Mouse (Mus musculus) midbrain, embryonic 13.5 days (tissue): ENCODE results near the gene Zfp865. TPM values are rescaled to one million over a fixed set of nuclear protein-coding genes. Genes with fewer than 3 reads are reported as not detected.
A peak's percentile ranks its signal among the peaks of the same experiment; 100 is the strongest.
"Not testable (repeated sequence)": the region's sequence is repeated elsewhere in the genome, so short reads cannot be mapped to it uniquely, and the experiment has no call there.

Source experiments
- ATAC-seq: fragments of 200-750 bp; cut with Nextera tagmentation; 2 replicates; pipeline ENCODE4 v1.8.0; 2017; ENCODE audit warnings: mild to moderate bottlenecking, moderate TSS enrichment, moderate library complexity
- H3K27ac ChIP-seq: fragments of 300-500 bp; sonication (generic); 2 replicates; pipeline ENCODE4 v1.5.1; 2015; ENCODE audit warnings: inconsistent platforms, mild to moderate bottlenecking, moderate library complexity
- H3K27me3 ChIP-seq: fragments of 300-500 bp; sonication (generic); 2 replicates; pipeline ENCODE4 v1.6.1; 2015; ENCODE audit warnings: mild to moderate bottlenecking, inconsistent platforms
- H3K36me3 ChIP-seq: fragments of 300-500 bp; sonication (generic); 2 replicates; pipeline ENCODE4 v1.6.1; 2015; ENCODE audit warnings: mild to moderate bottlenecking, inconsistent platforms
- H3K4me1 ChIP-seq: fragments of 300-500 bp; sonication (generic); replicated peaks from 2 replicates; pipeline ENCODE4 v1.6.1; 2015; ENCODE audit warnings: inconsistent platforms
- H3K4me2 ChIP-seq: fragments of 300-500 bp; sonication (generic); replicated peaks from 2 replicates; pipeline ENCODE4 v1.6.1; 2015; ENCODE audit warnings: moderate library complexity, mild to moderate bottlenecking, inconsistent platforms
- H3K4me3 ChIP-seq: fragments of 300-500 bp; sonication (generic); replicated peaks from 2 replicates; pipeline ENCODE4 v1.5.1; 2015; ENCODE audit warnings: mild to moderate bottlenecking, inconsistent platforms
- H3K9ac ChIP-seq: fragments of 300-500 bp; sonication (generic); replicated peaks from 2 replicates; pipeline ENCODE4 v1.6.1; 2015; ENCODE audit warnings: mild to moderate bottlenecking, inconsistent platforms
- H3K9me3 ChIP-seq: fragments of 300-500 bp; sonication (generic); 2 replicates; pipeline ENCODE4 v1.6.1; 2016; ENCODE audit warnings: mild to moderate bottlenecking, inconsistent platforms
- WGBS: fragments of 180-500 bp; shearing (Covaris S2); methylation state at CpG from one replicate; pipeline ENCODE4 v1.1.7; 2015; 5-methylcytosine and 5-hydroxymethylcytosine counted together
- polyA plus RNA-seq: library from polyadenylated mRNA; unstranded; fragments of >200 nt; fragmentation: Nextera tagmentation; extraction: Ambion mirVana; gene quantifications from 2 replicates; pipeline ENCODE4 v1.2.1, GENCODE M21; 2015

Gene Zfp865
- polyA plus RNA-seq, 1 experiment from 2014 or later: 7.9 TPM

DNA sequence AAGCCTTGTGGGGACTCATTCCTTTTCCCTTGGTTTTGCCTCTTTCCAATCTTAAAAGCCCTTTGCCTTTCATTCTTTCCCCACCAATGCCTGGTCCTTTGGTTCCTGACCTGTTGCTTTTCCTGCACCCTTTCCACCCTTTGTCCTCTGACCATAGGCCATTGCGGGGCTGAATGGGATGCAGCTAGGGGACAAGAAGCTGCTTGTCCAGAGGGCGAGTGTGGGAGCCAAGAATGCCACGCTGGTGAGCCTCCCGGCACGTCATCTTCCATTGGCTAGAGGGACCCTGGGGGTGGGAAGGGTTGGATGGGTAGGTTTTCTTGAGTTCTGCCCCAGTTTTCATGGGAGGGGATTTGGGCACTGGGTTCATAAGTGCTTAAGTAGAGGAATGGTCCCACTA lies 54.8 kb downstream of the Zfp865 start:
- H3K4me3 ChIP-seq: no peak overlapping the region
- 97% methylated on average over 5 of the region's 5 CpGs for WGBS
- no peak overlapping the region for H3K9ac ChIP-seq
- peaks cover 88% of the 10 kb centered on the region for H3K36me3 ChIP-seq
- no peak overlapping the region for H3K27ac ChIP-seq
- peaks cover 3% of the 10 kb centered on the region for H3K4me1 ChIP-seq
- no peak overlapping the region for H3K4me2 ChIP-seq
- no peak for ATAC-seq
- no peaks in the 10 kb centered on the region for H3K9me3 ChIP-seq
- no peaks in the 10 kb centered on the region for H3K27me3 ChIP-seq

DNA sequence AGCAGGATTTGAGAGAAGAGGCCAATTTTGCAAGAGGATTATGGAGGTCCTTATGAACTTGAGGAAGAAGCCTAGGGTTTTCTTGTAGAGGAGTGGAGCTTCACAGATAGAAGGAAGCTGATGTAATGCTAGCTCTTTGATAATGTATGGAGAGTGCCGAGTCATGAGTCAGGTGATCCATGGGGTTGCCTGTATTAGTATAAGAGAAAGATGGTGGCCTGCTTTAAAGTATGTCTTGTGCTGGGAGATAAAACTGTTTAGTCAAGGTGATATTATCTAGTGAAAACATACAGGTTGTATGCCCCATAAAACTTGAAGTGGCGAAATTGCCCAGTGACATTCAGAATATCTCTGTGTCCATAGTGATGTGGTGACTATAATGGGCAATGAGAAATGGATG lies 56.8 kb downstream of the Zfp865 start:
- no peak overlapping the region for H3K27ac ChIP-seq
- ATAC-seq: no peak
- peaks cover 69% of the 10 kb centered on the region for H3K36me3 ChIP-seq
- H3K27me3 ChIP-seq: no peaks in the 10 kb centered on the region
- H3K4me3 ChIP-seq: no peak overlapping the region
- no peak overlapping the region for H3K9ac ChIP-seq
- H3K9me3 ChIP-seq: no peaks in the 10 kb centered on the region
- WGBS: 88% methylated on average over 2 of the region's 2 CpGs
- peaks cover 17% of the 10 kb centered on the region for H3K4me1 ChIP-seq
- H3K4me2 ChIP-seq: no peak overlapping the region

DNA sequence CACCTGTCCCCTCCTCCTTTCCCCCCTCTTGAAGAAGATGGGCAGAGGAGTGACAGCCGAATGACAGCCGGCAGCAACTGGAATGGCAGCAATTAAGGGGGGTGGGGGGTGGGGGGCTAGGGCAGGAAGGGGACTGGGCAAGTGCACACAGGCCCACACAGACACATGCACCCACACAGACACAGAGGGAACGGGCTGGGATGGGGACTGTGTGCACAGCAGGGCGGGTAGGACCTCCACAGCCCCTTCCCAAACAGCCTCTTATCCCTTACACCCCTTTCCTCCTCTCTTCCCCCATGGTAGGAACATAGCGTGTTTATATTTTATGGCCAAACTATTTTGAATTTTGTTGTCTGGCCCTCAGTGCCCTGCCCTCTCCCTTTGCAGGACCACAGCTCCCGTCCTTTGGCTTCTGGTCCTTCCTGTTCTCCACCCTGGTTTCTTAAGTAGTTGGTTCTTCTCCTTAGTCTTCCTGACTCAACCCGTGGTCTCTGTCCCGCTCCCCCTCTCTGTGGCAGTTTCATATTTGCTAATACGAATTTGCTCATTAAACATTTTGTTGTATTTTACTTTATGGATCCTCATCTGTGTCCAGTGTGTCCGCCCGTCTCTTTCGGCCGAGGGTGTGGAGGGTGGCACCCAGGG lies 59.3 kb downstream of the Zfp865 start:
- ATAC-seq: peak; percentile 57
- WGBS: 55% methylated on average over 11 of the region's 13 CpGs
- H3K9me3 ChIP-seq, H3K27me3 ChIP-seq: not testable (repeated sequence)
- Histone ChIP-seq H3K27ac (peak overlapping the region; percentile 90), H3K36me3 (peaks cover 57% of the 10 kb centered on the region), H3K4me3 (peak overlapping the region; percentile 98), H3K9ac (peak overlapping the region; percentile 96; the same call in 1 of the 2 replicates), H3K4me1 (peaks cover 25% of the 10 kb centered on the region), H3K4me2 (peak overlapping the region; percentile 95)

DNA sequence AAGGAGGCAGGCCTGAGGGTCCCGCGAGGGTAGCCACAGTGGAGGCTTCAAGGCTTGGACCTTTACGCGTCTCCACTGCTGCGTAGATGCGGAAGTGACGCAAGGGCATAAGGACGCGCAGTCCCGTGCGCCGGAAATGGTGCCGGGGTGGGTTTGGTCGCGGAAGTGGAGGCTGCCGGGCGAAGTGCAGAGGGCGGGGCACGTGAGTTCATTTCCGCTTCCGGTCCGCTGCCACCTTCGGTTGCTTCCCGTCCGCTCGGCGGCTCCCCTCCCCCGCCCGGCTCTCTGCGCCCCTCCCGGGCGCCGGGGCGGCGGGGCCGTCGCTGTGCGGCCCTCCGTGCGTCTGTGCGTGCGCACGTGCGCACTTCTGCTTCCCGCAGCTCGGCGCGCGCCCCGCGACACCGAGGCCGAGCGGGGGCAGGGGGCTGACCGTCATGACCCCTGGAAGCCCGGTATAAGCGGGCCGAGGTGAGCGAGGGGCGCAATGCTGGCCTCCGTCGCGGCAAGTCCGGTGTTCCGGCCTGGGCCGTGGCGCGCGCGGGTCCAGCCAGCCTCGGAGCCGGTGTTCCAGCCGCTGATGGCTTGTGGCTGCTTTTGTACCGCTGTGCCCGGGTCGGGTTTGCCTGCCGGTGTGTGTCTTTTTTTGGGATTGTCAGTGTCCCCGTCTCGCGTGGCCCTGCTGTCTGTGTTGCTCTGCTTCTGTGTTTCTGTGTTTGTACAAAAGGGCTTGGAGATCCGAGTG lies 60.0 kb downstream of the Zfp865 start, which contains the start of gene Epn1:
Epn1 (plus strand) TSS at position 226 of the 742 bp plus-strand sequence.
- Histone ChIP-seq H3K36me3 (peaks cover 57% of the 10 kb centered on the region), H3K4me3 (peak within 1 kb of the TSS; percentile 98), H3K4me1 (peaks cover 25% of the 10 kb centered on the region), H3K27me3 (no peaks in the 10 kb centered on the region), H3K9ac (peak within 1 kb of the TSS; percentile 96), H3K4me2 (peak within 1 kb of the TSS; percentile 95), H3K27ac (peak within 1 kb of the TSS; percentile 90), H3K9me3 (no peaks in the 10 kb centered on the region)
- peak; percentile 98 for ATAC-seq
- WGBS: under 1% methylated on average over 79 of the region's 81 CpGs

DNA sequence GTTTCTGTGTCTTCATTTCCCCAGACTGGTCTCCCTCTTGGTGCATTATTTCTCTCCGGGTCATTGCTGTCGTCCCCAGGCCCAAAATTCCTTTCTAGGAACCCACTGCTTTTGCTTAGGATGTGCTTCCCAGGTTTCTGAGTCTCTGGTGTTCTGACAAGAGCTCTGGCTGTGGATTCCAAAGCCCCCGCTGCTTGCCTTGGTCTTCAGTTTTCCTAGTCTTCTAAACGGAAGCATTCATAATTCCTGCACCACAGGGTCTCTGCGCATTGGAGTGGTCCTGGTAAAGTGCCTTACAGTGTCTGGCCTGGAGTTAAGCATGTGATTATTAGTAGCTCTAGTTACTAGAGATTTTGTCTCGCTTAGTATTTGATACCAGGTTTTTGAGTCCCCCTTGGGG lies 60.6 kb downstream of the Zfp865 start:
- peaks cover 53% of the 10 kb centered on the region for H3K36me3 ChIP-seq
- peaks cover 28% of the 10 kb centered on the region for H3K4me1 ChIP-seq
- H3K9me3 ChIP-seq: no peaks in the 10 kb centered on the region
- H3K4me3 ChIP-seq: peak overlapping the region; percentile 98
- H3K27ac ChIP-seq: peak overlapping the region; percentile 90; the same call in 1 of the 2 replicates
- ATAC-seq: no peak
- H3K27me3 ChIP-seq: no peaks in the 10 kb centered on the region
- peak overlapping the region; percentile 96 for H3K9ac ChIP-seq
- 20% methylated on average over 6 of the region's 6 CpGs for WGBS
- peak overlapping the region; percentile 95 for H3K4me2 ChIP-seq

DNA sequence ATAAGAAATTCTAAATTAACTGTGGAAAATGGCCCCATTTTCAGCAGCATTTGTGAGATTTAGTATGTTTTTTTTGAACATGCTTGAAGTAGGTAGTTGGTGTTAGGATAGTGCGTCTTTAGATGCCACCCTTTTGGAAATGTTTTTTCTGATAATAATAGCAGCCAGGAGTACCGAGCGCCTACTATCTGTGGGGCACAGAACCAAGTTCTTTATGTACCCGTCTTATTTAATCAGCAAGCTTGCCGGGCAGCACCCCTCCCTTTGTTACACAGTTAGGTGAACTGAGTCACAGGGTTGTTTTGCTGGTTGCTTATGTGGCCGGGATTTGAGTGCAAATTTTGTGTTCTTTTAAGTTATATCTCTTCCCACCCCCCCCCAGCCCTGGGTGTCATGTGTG lies 61.1 kb downstream of the Zfp865 start:
- Histone ChIP-seq H3K9ac (peak overlapping the region; percentile 96), H3K27ac (no peak overlapping the region), H3K4me1 (peaks cover 28% of the 10 kb centered on the region), H3K9me3 (no peaks in the 10 kb centered on the region), H3K36me3 (peaks cover 54% of the 10 kb centered on the region), H3K27me3 (no peaks in the 10 kb centered on the region), H3K4me3 (peak overlapping the region; percentile 98), H3K4me2 (peak overlapping the region; percentile 95)
- WGBS: 75% methylated on average over 6 of the region's 6 CpGs
- no peak for ATAC-seq

DNA sequence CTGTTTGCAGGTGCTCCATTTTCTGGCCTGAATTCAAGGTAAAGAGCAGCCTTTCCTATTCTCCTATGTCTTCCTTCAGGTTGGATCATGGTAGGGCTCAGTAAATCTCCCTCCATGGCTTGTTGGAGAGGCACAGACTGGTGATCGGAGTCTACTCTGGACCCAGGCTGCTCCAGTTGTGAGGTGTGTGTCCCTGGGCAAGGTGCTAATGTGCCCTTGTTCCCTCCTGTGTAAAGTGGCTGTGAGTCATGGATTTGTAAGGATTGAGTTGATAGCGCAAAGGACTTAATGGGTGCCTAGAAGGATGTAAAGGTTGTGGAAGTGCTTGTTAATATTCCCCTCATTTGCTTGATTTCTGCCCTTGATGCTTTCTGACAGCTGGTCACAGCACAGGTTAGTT lies 61.8 kb downstream of the Zfp865 start:
- H3K27me3 ChIP-seq: no peaks in the 10 kb centered on the region
- peak overlapping the region; percentile 0; the same call in 1 of the 2 replicates for H3K4me3 ChIP-seq
- ATAC-seq: no peak
- no peak overlapping the region for H3K9ac ChIP-seq
- no peak overlapping the region for H3K27ac ChIP-seq
- H3K36me3 ChIP-seq: peaks cover 51% of the 10 kb centered on the region
- H3K4me1 ChIP-seq: peaks cover 28% of the 10 kb centered on the region
- peak overlapping the region; percentile 95 for H3K4me2 ChIP-seq
- 98% methylated on average over 2 of the region's 2 CpGs for WGBS
- no peaks in the 10 kb centered on the region for H3K9me3 ChIP-seq

DNA sequence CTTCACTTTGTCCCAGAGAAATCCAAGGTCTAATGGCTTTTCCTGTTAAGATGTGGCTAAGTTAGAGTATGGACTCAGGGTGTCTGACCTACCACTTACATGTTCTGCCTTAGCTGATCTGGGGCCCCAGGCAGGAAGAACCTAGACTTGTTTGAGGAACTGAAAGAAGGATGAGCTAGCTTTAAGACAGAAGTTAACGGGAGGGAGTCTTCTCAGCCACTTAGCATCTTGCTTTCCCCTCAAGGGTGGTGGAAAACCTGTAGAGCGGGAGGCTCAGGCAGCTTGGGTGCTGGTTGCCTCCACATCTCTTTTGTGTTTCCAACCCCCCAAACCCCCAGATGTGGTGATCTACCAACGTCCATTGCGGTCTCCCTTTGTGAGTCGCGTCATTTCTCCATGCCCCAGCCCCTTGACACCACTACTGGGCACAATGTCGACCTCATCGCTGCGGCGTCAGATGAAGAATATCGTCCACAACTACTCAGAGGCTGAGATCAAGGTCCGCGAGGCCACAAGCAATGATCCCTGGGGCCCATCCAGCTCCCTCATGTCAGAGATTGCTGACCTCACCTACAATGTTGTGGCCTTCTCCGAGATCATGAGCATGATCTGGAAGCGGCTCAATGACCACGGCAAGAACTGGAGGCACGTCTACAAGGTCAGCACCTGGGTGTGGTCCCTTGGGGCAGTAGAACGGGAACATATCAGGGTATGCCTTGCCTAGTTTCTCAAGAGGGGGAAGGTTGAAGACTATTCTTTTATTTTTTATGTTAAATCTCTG lies 63.3 kb downstream of the Zfp865 start:
- peaks cover 28% of the 10 kb centered on the region for H3K4me1 ChIP-seq
- no peak overlapping the region for H3K27ac ChIP-seq
- WGBS: 94% methylated on average over 18 of the region's 18 CpGs
- no peak overlapping the region for H3K9ac ChIP-seq
- peaks cover 51% of the 10 kb centered on the region for H3K36me3 ChIP-seq
- no peaks in the 10 kb centered on the region for H3K27me3 ChIP-seq
- H3K9me3 ChIP-seq: no peaks in the 10 kb centered on the region
- no peak overlapping the region for H3K4me3 ChIP-seq
- no peak for ATAC-seq
- H3K4me2 ChIP-seq: no peak overlapping the region

DNA sequence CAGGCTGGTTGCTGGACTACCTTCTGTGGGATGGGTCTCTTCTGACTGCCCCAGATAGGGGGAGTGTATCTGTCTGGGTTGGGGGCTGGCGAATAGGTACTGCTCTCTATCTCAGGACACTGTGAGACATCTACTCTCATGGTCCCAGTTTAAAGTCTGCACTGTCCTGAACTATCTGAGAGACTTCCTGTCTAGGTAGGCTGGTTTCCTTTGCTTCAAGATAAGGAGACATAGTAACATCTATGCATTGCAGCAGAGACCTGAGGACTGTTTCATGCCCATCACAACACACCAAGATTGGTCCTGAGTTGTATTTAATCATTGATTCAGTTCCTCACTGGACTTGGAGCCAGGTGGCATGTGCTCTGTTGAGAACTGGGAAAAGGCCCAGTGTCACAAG lies 65.3 kb downstream of the Zfp865 start:
- no peak overlapping the region for H3K27ac ChIP-seq
- WGBS: 95% methylated on average over 1 of the region's 1 CpGs
- H3K4me1 ChIP-seq: peaks cover 25% of the 10 kb centered on the region
- peaks cover 57% of the 10 kb centered on the region for H3K36me3 ChIP-seq
- H3K9ac ChIP-seq: no peak overlapping the region
- no peak overlapping the region for H3K4me3 ChIP-seq
- H3K4me2 ChIP-seq: no peak overlapping the region
- no peaks in the 10 kb centered on the region for H3K9me3 ChIP-seq
- ATAC-seq: 0 out of 2 replicates have a peak, but pooled peaks have one; percentile 11
- H3K27me3 ChIP-seq: no peaks in the 10 kb centered on the region

Other genes with a start within 250 kb of the Zfp865 start
- not detected in 2 replicates for gene Fam71e2, start 249.1 kb upstream of the Zfp865 start, polyA plus RNA-seq
- gene Il11, start 237.5 kb upstream of the Zfp865 start, polyA plus RNA-seq: 0.48 and 1.1 TPM in 2 replicates
- gene Tmem190, start 237.4 kb upstream of the Zfp865 start, polyA plus RNA-seq: 0.45 TPM in 1 of 2 replicates, not detected in the other
- 2.5 and 3.0 TPM in 2 replicates for gene Tmem238, start 230.7 kb upstream of the Zfp865 start, polyA plus RNA-seq
- gene Rpl28, start 227.5 kb upstream of the Zfp865 start, polyA plus RNA-seq: 224 and 265 TPM in 2 replicates
- 281 and 301 TPM in 2 replicates for gene Ube2s, start 207.8 kb upstream of the Zfp865 start, polyA plus RNA-seq
- gene Shisa7, start 175.7 kb upstream of the Zfp865 start, polyA plus RNA-seq: 8.8 and 9.7 TPM in 2 replicates
- gene Isoc2b, start 150.1 kb upstream of the Zfp865 start, polyA plus RNA-seq: 3.3 and 5.3 TPM in 2 replicates
- 0.43 and 0.65 TPM in 2 replicates for gene Isoc2a, start 143.2 kb upstream of the Zfp865 start, polyA plus RNA-seq
- 0.31 and 0.32 TPM in 2 replicates for gene Gm36210, start 113.9 kb upstream of the Zfp865 start, polyA plus RNA-seq
- gene Zfp628, start 105.2 kb upstream of the Zfp865 start, polyA plus RNA-seq: 4.3 and 4.4 TPM in 2 replicates
- 29.5 and 31.1 TPM in 2 replicates for gene Nat14, start 98.3 kb upstream of the Zfp865 start, polyA plus RNA-seq
- gene Ssc5d, start 94.6 kb upstream of the Zfp865 start, polyA plus RNA-seq: 0.88 and 0.98 TPM in 2 replicates
- gene Sbk2, start 56.0 kb upstream of the Zfp865 start, polyA plus RNA-seq: 0.12 and 0.13 TPM in 2 replicates
- gene Sbk3, start 49.2 kb upstream of the Zfp865 start, polyA plus RNA-seq: 0.10 and 0.13 TPM in 2 replicates
- 65.2 and 68.4 TPM in 2 replicates for gene Zfp579, start 24.2 kb upstream of the Zfp865 start, polyA plus RNA-seq
- 8.6 and 8.9 TPM in 2 replicates for gene Zfp524, start 6.0 kb upstream of the Zfp865 start, polyA plus RNA-seq
- 42.0 and 51.1 TPM in 2 replicates for gene Fiz1, start 5.7 kb upstream of the Zfp865 start, polyA plus RNA-seq
- 0.89 and 1.3 TPM in 2 replicates for gene Gm44973, start 4.9 kb upstream of the Zfp865 start, polyA plus RNA-seq
- gene Ccdc106, start 177 bp downstream of the Zfp865 start, polyA plus RNA-seq: 25.8 and 30.1 TPM in 2 replicates
- not detected in 2 replicates for gene 4632433K11Rik, start 13.7 kb downstream of the Zfp865 start, polyA plus RNA-seq
- gene Zfp784, start 18.1 kb downstream of the Zfp865 start, polyA plus RNA-seq: 10.5 and 11.2 TPM in 2 replicates
- 70.1 and 72.8 TPM in 2 replicates for gene Zfp580, start 31.2 kb downstream of the Zfp865 start, polyA plus RNA-seq
- gene U2af2, start 41.8 kb downstream of the Zfp865 start, polyA plus RNA-seq: 121 and 128 TPM in 2 replicates
- 73.5 and 80.1 TPM in 2 replicates for gene Epn1, start 59.9 kb downstream of the Zfp865 start, polyA plus RNA-seq
- not detected in 2 replicates for gene Rfpl4, start 96.6 kb downstream of the Zfp865 start, polyA plus RNA-seq
- gene Rasl2-9, start 105.6 kb downstream of the Zfp865 start, polyA plus RNA-seq: 0.38 and 0.41 TPM in 2 replicates
- 0.01 TPM in 1 of 2 replicates, not detected in the other for gene Vmn1r55, start 129.3 kb downstream of the Zfp865 start, polyA plus RNA-seq
- not detected in 2 replicates for gene Vmn1r56, start 176.4 kb downstream of the Zfp865 start, polyA plus RNA-seq
- gene Vmn1r57, start 198.1 kb downstream of the Zfp865 start, polyA plus RNA-seq: not detected in 2 replicates